Mouse (Mus musculus) limb, embryonic 10.5 days (tissue): ENCODE measurements around the gene Mill2. TPM values are rescaled to one million over a fixed set of nuclear protein-coding genes. Genes with fewer than 3 reads are reported as not detected.

ENCODE experiments used
- polyA plus RNA-seq: library from polyadenylated mRNA; unstranded; fragments of >200 nt; fragmentation: Nextera tagmentation; extraction: Ambion mirVana; gene quantifications from 2 replicates; pipeline ENCODE4 v1.2.1, GENCODE M21; 2016

Mill2 gene
- polyA plus RNA-seq, 1 experiment from 2014 or later = not detected

Other genes starting within 250 kb of the Mill2 start
- not detected in 2 replicates for gene Psg23, start 223.5 kb upstream of the Mill2 start, polyA plus RNA-seq
- not detected in 2 replicates for gene Psg21, start 183.2 kb upstream of the Mill2 start, polyA plus RNA-seq
- not detected in 2 replicates for gene Psg20, start 153.8 kb upstream of the Mill2 start, polyA plus RNA-seq
- gene Psg22, start 121.9 kb upstream of the Mill2 start, polyA plus RNA-seq = not detected in 2 replicates
- gene Psg19, start 41.4 kb upstream of the Mill2 start, polyA plus RNA-seq = not detected in 2 replicates
- gene Psg17, start 18.4 kb upstream of the Mill2 start, polyA plus RNA-seq = not detected in 2 replicates
- 0.33 and 0.58 TPM in 2 replicates for gene Pglyrp1, start 31.4 kb downstream of the Mill2 start, polyA plus RNA-seq
- gene Ccdc61, start 70.4 kb downstream of the Mill2 start, polyA plus RNA-seq = 34.1 and 37.6 TPM in 2 replicates
- 0.23 and 0.28 TPM in 2 replicates for gene Nova2, start 85.9 kb downstream of the Mill2 start, polyA plus RNA-seq
- not detected in 2 replicates for gene Nanos2, start 147.4 kb downstream of the Mill2 start, polyA plus RNA-seq
- gene Mypop, start 151.3 kb downstream of the Mill2 start, polyA plus RNA-seq = 3.4 and 4.0 TPM in 2 replicates
- 30.8 and 34.4 TPM in 2 replicates for gene Irf2bp1, start 164.1 kb downstream of the Mill2 start, polyA plus RNA-seq
- not detected in 2 replicates for gene Foxa3, start 183.6 kb downstream of the Mill2 start, polyA plus RNA-seq
- 50.4 and 54.6 TPM in 2 replicates for gene Sympk, start 184.4 kb downstream of the Mill2 start, polyA plus RNA-seq
- not detected in 2 replicates for gene Rsph6a, start 214.7 kb downstream of the Mill2 start, polyA plus RNA-seq
- gene Dmwd, start 236.3 kb downstream of the Mill2 start, polyA plus RNA-seq = 20.0 and 21.4 TPM in 2 replicates
- 7.2 and 8.7 TPM in 2 replicates for gene Dmpk, start 243.9 kb downstream of the Mill2 start, polyA plus RNA-seq